Mouse (Mus musculus): ENCODE data around the gene Gm6169. TPM values are rescaled to one million over a fixed set of nuclear protein-coding genes. Genes with fewer than 3 reads are reported as not detected.
"Not testable (repeated sequence)": the region's sequence is repeated elsewhere in the genome, so short reads cannot be mapped to it uniquely, and the experiment has no call there.

The Gm6169 gene
- total RNA-seq (2021) = 10 to 100 TPM in 1 of 2 experiments, 1 to 10 TPM in 1; 1.1 to 10.4 TPM
- long read RNA-seq, experiment 1, transcript Gm6169-201 (1 exons, 1,030 nt) = major isoform, 7 of 7 reads
- long read RNA-seq, experiment 1, partial matches to known transcripts = 0 of 7 reads
- long read RNA-seq, experiment 1, other reads (novel, unspliced or antisense) = 0 of 7 reads
- long read RNA-seq, experiment 2 = 0 reads

- DNase-seq = peak; percentile 34 to 52
Observed at GRCm38 (mm10) chr13:97099187-97099852, at the start of gene Gm6169. TSS of gene Gm6169 (minus strand) at chr13:97099237.

DNA sequence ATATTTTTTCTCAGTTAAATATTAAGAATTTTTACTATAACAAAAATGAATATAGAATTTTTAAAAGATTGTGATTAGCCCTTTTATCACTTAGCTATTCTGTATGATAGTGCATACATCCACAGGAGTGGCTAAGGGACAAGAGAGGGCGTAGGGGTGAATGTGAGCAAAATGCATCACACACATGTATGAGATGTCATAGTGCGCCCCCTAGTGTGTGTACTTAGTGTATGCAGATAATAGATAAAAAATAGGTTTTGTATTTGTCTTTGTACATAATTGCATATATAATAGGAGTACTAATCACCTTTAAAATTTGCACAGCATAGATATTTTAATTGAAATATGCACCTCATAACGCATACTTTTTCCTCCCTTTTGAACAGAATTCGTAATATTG is 46.8 kb upstream of the Gm6169 start:
- peak; percentile 29 to 63 for DNase-seq

DNA sequence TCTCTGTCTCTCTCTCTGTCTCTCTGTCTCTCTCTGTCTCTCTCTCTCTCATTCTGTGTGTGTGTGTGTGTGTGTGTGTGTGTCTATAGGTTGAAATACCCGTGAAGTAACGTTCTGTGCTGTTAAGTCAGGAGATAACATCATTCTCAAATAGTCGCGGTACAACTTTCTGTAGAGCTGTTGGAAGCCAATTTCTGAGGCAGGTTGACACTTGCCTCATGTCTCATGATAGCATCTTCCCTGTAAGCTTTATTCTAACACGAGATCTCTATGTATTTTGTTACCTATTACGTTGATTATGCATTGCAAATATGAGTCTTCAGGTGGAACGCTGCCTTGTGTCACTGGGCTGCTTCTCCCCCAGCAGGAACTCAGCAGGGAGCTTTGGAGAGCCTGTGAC is 43.3 kb upstream of the Gm6169 start:
- DNase-seq = no peak

- DNase-seq = not testable (repeated sequence)
Observed at GRCm38 (mm10) chr13:97138404-97138931, 39.4 kb upstream of the Gm6169 start.

- peak; percentile 87 to 89 for DNase-seq
Observed at GRCm38 (mm10) chr13:97137466-97138400, 38.7 kb upstream of the Gm6169 start, which contains the start of the genes Gfm2 and Nsa2. TSS of gene Gfm2 (plus strand) at chr13:97137937. TSS of gene Nsa2 (minus strand) at chr13:97137937.

- DNase-seq = not testable (repeated sequence)
Observed at GRCm38 (mm10) chr13:97130413-97130812, 31.4 kb upstream of the Gm6169 start.

DNA sequence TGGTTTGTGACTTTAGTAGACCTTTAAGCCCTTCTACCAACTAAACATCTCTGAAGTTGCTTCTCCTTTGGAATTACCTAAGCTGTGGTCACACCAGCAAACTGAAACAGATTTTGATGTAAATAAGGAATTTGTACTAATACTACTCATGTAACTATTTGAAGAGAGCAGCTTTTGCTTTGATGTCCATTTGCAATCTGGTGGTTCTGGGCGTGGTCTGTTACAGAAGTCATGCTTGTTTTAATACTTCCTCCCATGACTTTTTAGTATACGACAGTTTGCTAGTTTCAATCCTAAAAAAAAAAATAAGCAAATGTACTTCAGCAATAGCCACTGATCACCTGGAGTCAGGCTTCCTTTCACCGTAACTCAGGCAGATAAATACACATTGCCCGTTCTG is 30.6 kb upstream of the Gm6169 start:
- not testable (repeated sequence) for DNase-seq

GRCm38 (mm10) chr13:97121341-97121740 is 22.3 kb upstream of the Gm6169 start:
- no peak for DNase-seq

GRCm38 (mm10) chr13:97109046-97109445 is 10.0 kb upstream of the Gm6169 start:
- no peak for DNase-seq

- not testable (repeated sequence) for DNase-seq
Observed at GRCm38 (mm10) chr13:97107721-97108120, 8.7 kb upstream of the Gm6169 start.

GRCm38 (mm10) chr13:97104996-97105395 is 6.0 kb upstream of the Gm6169 start:
- DNase-seq = no peak

DNA sequence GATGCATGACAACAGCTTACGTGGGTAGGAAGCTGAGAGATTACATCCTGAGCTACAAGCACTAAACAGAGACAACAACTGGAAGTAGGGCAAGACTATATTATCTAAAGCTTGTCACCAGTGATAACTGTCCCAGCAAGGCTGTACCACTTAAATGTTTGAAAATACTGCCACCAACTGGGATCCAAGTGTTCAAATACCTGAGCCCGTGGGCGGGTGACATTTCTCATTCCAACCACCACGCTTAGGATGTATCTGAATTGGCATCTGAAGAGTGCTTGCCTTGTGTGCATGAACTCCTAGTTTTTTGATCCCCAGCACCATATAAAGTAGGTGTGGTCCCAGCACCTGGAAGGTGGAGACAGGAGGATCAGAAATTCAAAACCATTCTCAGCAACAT is 3.3 kb downstream of the Gm6169 start:
- DNase-seq = no peak

GRCm38 (mm10) chr13:97088183-97088582 is 10.9 kb downstream of the Gm6169 start:
- no peak for DNase-seq

- peak; percentile 18 to 40 for DNase-seq
Observed at GRCm38 (mm10) chr13:97087421-97087820, 11.6 kb downstream of the Gm6169 start.

DNA sequence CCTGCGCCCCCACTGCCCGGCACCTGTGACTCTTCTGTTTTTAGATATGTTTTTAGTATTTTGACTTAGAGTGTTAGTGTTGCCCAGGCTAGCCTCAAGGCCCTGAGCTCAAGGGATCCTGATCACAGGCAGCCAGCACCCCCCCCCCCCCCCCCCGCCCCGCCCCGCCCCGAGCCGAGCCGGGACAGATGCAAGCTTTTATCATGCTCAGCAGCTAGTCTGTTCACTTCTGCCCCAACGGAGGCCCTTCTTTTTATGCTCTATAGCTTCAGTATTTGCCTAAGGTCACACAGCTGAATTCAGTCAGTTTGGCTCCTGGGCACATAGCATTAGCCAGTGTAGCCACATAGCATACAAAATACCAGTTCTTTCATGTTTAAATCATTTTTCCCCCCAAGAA is 12.7 kb downstream of the Gm6169 start:
- no peak for DNase-seq

DNA sequence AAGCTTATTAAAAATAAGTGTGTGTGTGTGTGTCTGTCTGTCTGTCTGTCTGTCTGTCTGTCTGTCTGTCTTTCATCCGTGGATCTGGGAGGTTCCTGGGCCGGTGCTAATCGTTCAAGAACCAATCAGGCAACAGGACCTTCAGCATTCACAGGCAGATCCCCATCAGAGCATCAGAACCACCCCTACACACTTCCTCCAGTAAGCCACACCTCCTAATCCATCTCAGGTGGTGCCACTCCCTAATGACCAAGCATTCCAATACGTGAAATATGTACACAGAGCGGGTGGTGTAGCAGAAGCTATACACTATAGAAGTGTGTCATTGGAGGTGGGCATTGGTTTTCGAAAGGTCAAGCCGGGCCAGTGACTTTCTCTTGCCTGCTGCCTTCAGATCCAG is 16.6 kb downstream of the Gm6169 start:
- no peak for DNase-seq

DNA sequence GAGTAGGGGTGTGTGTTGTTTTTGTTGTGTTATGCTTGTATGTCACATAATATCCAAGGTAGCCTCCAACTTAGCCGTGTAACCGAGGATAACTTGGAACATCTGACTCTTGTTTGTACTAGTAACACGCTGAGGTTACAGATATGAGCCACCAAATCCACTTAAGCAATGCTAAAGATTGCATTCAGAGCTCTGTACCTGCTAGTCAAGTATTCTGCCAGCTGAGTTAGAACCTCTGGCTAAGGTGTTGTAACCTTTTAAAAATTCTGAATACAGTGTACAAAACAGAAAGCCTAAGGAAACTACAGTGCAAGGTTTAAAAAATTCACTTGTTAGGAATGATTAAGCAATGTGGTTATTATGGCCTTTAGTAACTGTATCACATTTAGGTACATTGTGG is 18.4 kb downstream of the Gm6169 start:
- no peak for DNase-seq

GRCm38 (mm10) chr13:97080201-97080600 is 18.8 kb downstream of the Gm6169 start:
- DNase-seq = no peak

- DNase-seq = no peak
Observed at GRCm38 (mm10) chr13:97077556-97077955, 21.5 kb downstream of the Gm6169 start.

DNA sequence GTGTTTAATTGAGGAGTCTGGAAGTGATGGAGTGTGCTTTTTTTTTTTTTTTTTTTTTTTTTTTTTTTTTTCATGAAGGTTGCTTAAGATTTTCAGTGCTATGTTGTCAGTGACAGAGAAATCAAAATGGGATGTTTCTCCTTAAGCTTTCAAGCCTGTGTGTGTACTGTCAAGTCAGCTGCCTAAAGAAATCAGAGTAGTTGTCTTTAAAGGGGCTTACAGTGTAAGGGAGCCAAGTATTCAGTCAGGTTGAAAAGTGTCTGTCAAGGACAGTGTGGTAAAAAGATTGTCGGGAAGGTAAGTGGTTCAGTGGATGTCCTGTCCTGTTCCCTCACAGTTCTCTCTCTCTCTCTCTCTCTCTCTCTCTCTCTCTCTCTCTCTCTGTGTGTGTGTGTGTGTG is 25.5 kb downstream of the Gm6169 start:
- no peak for DNase-seq

DNA sequence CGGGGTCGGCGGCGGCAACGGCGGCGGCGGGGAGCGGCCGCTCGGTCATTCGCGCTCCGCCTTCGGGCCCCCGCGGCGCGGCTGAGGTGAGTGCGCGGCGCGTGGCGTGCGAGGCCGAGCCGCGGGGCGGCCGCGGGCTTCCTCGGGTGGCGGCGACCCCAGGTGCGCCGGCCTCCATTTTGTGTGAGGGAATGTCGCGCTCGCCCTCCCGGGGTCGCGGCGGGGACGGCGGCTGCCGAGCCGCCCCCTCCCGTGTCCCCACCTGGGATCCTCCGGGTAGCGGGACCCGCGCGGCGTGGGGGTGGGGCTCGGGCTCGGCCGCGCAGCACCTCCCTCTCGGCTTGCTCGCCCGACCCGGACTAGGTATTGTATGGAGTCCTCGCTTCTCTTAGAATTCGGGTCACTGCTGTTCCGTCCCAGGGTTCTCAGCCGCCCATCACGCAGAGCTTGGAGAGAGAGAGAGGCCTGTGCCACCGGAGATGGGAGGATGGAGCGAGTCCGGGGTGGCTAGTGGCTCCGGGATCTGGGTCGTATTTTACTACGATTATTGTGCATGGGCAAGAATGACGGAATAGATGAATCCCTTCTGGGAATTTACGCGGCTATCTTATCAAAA is 27.3 kb downstream of the Gm6169 start:
- peak; percentile 54 to 60 for DNase-seq

Measured in adrenal gland, postnatal 36 days (tissue).